Mouse (Mus musculus) liver, postnatal 0 days (tissue): ENCODE results near the gene Fancf.

Source experiments
- CTCF ChIP-seq: sonication (generic); IDR thresholded peaks from 2 replicates; pipeline ENCODE4 v1.5.1; 2016; ENCODE audit warnings: antibody characterized with exemption, low read depth
- EP300 ChIP-seq: IDR thresholded peaks from 2 replicates; pipeline ENCODE4 v1.6.1; 2016; ENCODE audit warnings: antibody characterized with exemption, low read depth, mild to moderate bottlenecking

DNA sequence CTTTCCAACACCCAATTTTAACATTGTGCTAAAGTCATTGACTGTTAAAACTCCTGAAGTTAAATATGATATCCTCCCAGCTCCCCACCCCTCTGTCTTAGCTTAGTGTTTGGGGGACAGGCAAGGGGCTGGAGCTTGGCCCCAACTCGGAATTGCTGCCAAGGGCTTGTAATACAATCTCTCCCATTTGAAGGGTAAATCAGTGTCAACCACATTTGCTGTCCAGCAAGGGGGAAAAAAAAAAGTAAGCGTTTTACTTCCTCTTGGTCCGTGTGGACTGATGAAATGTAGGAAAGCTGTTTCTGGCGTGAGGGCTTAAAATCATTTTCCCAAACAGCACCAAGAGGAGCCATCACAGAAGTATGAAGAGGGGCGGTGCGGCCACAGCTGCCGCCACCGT, 16.7 kb upstream of the Fancf start:
- TF ChIP-seq CTCF (no peak), EP300 (no peak)
